Mouse (Mus musculus) intestine, postnatal 0 days (tissue): ENCODE results near the gene Cidec. TPM values are rescaled to one million over a fixed set of nuclear protein-coding genes. Genes with fewer than 3 reads are reported as not detected.

Experiments used
- ATAC-seq: fragments of 200-750 bp; cut with Nextera tagmentation; 2 replicates; pipeline ENCODE4 v1.8.0; 2017; ENCODE audit warnings: mild to moderate bottlenecking, moderate TSS enrichment, moderate library complexity
- H3K27ac ChIP-seq: fragments of 300-500 bp; sonication (generic); 2 replicates; pipeline ENCODE4 v1.5.1; 2014; ENCODE audit warnings: mild to moderate bottlenecking, low read depth, low read length, moderate library complexity
- H3K27me3 ChIP-seq: fragments of 300-500 bp; sonication (generic); replicated peaks from 2 replicates; pipeline ENCODE4 v1.6.1; 2014; ENCODE audit warnings: low read length, mixed read lengths; ENCODE audit not compliant: control insufficient read depth, insufficient read depth
- H3K36me3 ChIP-seq: fragments of 300-500 bp; sonication (generic); 2 replicates; pipeline ENCODE4 v1.6.1; 2014; ENCODE audit warnings: mild to moderate bottlenecking, moderate library complexity; ENCODE audit not compliant: control insufficient read depth, insufficient read depth
- H3K4me1 ChIP-seq: fragments of 300-500 bp; sonication (generic); replicated peaks from 2 replicates; pipeline ENCODE4 v1.6.1; 2014; ENCODE audit warnings: antibody characterized with exemption, low read length, mixed read lengths; ENCODE audit not compliant: control insufficient read depth, insufficient read depth
- H3K4me2 ChIP-seq: fragments of 300-500 bp; sonication (generic); replicated peaks from 2 replicates; pipeline ENCODE4 v1.6.1; 2014; ENCODE audit warnings: low read depth, mild to moderate bottlenecking, moderate library complexity
- H3K4me3 ChIP-seq: fragments of 300-500 bp; sonication (generic); 2 replicates; pipeline ENCODE4 v1.5.1; 2014; ENCODE audit warnings: low read depth, low read length
- H3K9ac ChIP-seq: fragments of 300-500 bp; sonication (generic); 2 replicates; pipeline ENCODE4 v1.6.1; 2014; ENCODE audit warnings: mild to moderate bottlenecking, low read depth, low read length
- H3K9me3 ChIP-seq: fragments of 300-500 bp; sonication (generic); 2 replicates; pipeline ENCODE4 v1.6.1; 2016; ENCODE audit warnings: mixed run types; ENCODE audit not compliant: control insufficient read depth
- CTCF ChIP-seq: sonication (generic); IDR thresholded peaks from 2 replicates; pipeline ENCODE4 v1.5.1; 2016; ENCODE audit warnings: low read depth, mild to moderate bottlenecking, control low read depth, antibody characterized with exemption, moderate library complexity
- WGBS: fragments of 180-500 bp; shearing (Covaris S2); extraction: QIAGEN DNeasy Blood & Tissue Kit; methylation state at CpG from one replicate; pipeline ENCODE4 v1.1.7; 2014; 5-methylcytosine and 5-hydroxymethylcytosine counted together
- microRNA-seq: library from miRNA; unstranded; fragments of <30 nt; microRNA quantifications from one replicate; pipeline ENCODE4, GENCODE M21; 2016
- polyA plus RNA-seq: library from polyadenylated mRNA; unstranded; fragments of >200 nt; fragmentation: Nextera tagmentation; extraction: Ambion mirVana; gene quantifications from 2 replicates; pipeline ENCODE4 v1.2.1, GENCODE M21; 2015

Gene Cidec
- polyA plus RNA-seq, 1 experiment from 2014 or later, result 259 TPM

DNA sequence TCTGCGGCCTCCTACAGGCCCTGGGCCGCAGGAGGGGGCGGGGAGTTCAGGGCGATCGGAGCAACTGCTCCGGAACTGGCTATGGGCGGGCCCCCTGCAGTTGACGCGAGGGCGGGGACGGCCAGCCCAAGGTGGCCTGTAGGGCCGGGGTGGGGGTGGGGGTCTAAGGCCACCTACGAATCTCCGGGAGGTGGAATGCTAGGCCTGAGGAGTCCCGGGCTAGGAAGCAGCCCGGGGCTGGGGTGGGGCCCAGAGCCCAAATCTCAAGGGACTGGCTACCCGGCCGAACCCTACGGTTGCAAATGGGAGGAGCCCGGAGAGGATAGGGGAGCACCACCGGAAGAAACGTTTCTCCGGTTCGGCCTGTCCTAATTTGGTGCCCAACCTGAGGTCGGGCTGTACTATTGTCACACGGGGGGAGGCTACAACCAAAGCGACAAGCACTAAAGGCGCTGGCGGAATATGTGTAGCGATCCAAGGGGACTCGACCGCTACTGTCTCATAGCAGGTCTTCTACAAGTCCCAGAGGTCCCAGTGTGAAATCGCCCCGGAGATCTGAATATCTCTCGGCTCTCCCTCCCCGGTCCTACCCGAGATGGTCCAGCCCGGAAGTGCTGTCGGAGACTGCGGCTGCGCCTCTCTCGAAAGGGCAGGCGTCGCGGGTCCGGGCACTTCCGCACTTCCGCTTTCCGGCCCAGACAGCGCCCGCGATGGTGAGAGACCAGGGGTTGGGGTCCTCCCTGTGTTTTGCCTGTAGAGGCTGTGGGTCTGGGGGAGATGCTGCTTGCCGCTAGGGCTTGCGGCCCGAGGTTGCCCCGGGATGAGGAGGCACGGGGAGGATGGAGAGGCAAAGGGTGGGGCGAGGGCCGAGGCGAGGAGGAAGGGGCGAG, 57.8 kb downstream of the Cidec start, which contains the start of the genes Tada3 and Arpc4:
TSS of gene Tada3 (minus strand) at position 388 of the 890 bp plus-strand sequence.
TSS of gene Arpc4 (plus strand) at position 620 of the 890 bp plus-strand sequence.
- peak; percentile 48; the same call in 1 of the 2 replicates for TF ChIP-seq CTCF
- H3K36me3 ChIP-seq, result peaks cover 53% of the 10 kb centered on the region
- no peaks in the 10 kb centered on the region for H3K27me3 ChIP-seq
- no peaks in the 10 kb centered on the region for H3K9me3 ChIP-seq
- peak within 1 kb of the TSS; percentile 93 for H3K9ac ChIP-seq
- no peaks in the 10 kb centered on the region for H3K4me1 ChIP-seq
- H3K4me3 ChIP-seq, result peak within 1 kb of the TSS; percentile 99
- WGBS, result under 1% methylated on average over 61 of the region's 61 CpGs
- peak within 1 kb of the TSS; percentile 84 for H3K4me2 ChIP-seq
- ATAC-seq, result peak; percentile 96
- H3K27ac ChIP-seq, result peak within 1 kb of the TSS; percentile 90

DNA sequence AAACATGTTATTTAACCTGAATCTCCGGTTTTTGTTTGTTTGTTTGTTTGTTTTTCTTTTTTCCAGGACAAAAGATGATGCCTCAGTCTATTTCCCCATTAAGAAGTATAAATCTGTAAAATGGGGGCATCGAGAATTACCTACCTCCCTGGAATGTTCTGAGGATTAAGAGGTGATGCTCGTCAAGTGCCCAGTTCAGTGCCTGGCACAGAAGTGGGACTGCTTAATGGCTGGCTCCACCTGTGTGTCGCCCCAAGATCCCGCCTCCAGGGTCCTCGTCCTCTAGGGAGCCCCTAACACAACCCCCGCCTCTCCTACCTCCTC, 58.4 kb downstream of the Cidec start:
- H3K9me3 ChIP-seq, result no peaks in the 10 kb centered on the region
- peak overlapping the region; percentile 93 for H3K9ac ChIP-seq
- WGBS, result 5% methylated on average over 7 of the region's 7 CpGs
- H3K4me3 ChIP-seq, result peak overlapping the region; percentile 99
- TF ChIP-seq CTCF, result no peak; the same call in 1 of the 2 replicates
- H3K4me1 ChIP-seq, result no peaks in the 10 kb centered on the region
- H3K27ac ChIP-seq, result peak overlapping the region; percentile 90
- peaks cover 55% of the 10 kb centered on the region for H3K36me3 ChIP-seq
- ATAC-seq, result no peak
- peak overlapping the region; percentile 84 for H3K4me2 ChIP-seq
- H3K27me3 ChIP-seq, result no peaks in the 10 kb centered on the region

Small RNAs within 50 kb of the gene (microRNA-seq; reads per million reads assigned to microRNA genes)
- gene Gm24387, result not detected

Other genes with a start within 250 kb of the Cidec start
- 0.78 and 0.95 TPM in 2 replicates for gene Lhfpl4, start 240.4 kb downstream of the Cidec start, polyA plus RNA-seq
- gene Mtmr14, start 197.9 kb downstream of the Cidec start, polyA plus RNA-seq, result 31.5 and 37.2 TPM in 2 replicates
- not detected in 2 replicates for gene Cpne9, start 153.5 kb downstream of the Cidec start, polyA plus RNA-seq
- gene Brpf1, start 128.6 kb downstream of the Cidec start, polyA plus RNA-seq, result 7.3 and 8.3 TPM in 2 replicates
- 8.0 and 9.7 TPM in 2 replicates for gene Ogg1, start 108.8 kb downstream of the Cidec start, polyA plus RNA-seq
- 35.9 and 37.0 TPM in 2 replicates for gene Camk1, start 91.8 kb downstream of the Cidec start, polyA plus RNA-seq
- gene Tada3, start 57.9 kb downstream of the Cidec start, polyA plus RNA-seq, result 19.7 and 23.5 TPM in 2 replicates
- 409 and 418 TPM in 2 replicates for gene Arpc4, start 57.6 kb downstream of the Cidec start, polyA plus RNA-seq
- gene Ttll3, start 46.5 kb downstream of the Cidec start, polyA plus RNA-seq, result 1.4 and 1.6 TPM in 2 replicates
- gene Rpusd3, start 16.4 kb downstream of the Cidec start, polyA plus RNA-seq, result 21.5 and 23.9 TPM in 2 replicates
- gene Jagn1, start 6.8 kb upstream of the Cidec start, polyA plus RNA-seq, result 44.9 and 48.8 TPM in 2 replicates
- 2.2 and 2.3 TPM in 2 replicates for gene Il17re, start 22.7 kb upstream of the Cidec start, polyA plus RNA-seq
- 16.5 and 17.4 TPM in 2 replicates for gene Il17rc, start 35.7 kb upstream of the Cidec start, polyA plus RNA-seq
- 8.5 and 9.7 TPM in 2 replicates for gene Creld1, start 47.5 kb upstream of the Cidec start, polyA plus RNA-seq
- gene Prrt3, start 66.2 kb upstream of the Cidec start, polyA plus RNA-seq, result 0.47 and 0.52 TPM in 2 replicates
- 77.2 and 77.9 TPM in 2 replicates for gene Emc3, start 95.9 kb upstream of the Cidec start, polyA plus RNA-seq
- gene Fancd2, start 95.9 kb upstream of the Cidec start, polyA plus RNA-seq, result 1.4 and 1.7 TPM in 2 replicates
- gene Fancd2os, start 165.0 kb upstream of the Cidec start, polyA plus RNA-seq, result 0.33 TPM in 1 of 2 replicates, not detected in the other
- 185 and 187 TPM in 2 replicates for gene Brk1, start 169.0 kb upstream of the Cidec start, polyA plus RNA-seq
- 18.4 and 20.6 TPM in 2 replicates for gene Vhl, start 188.2 kb upstream of the Cidec start, polyA plus RNA-seq
- gene Irak2, start 202.7 kb upstream of the Cidec start, polyA plus RNA-seq, result 21.2 and 26.1 TPM in 2 replicates